Mouse (Mus musculus) cortical plate, adult 2 months (tissue): ENCODE data around the gene Pyroxd2. TPM values are rescaled to one million over a fixed set of nuclear protein-coding genes. Genes with fewer than 3 reads are reported as not detected.

Source experiments
- H3K27ac ChIP-seq: fragments of 200-500 bp; 2 replicates; pipeline ENCODE4 v1.5.1; 2012; ENCODE audit warnings: low read length, control low read depth, inconsistent platforms; ENCODE audit not compliant: insufficient read depth
- H3K4me1 ChIP-seq: fragments of 200-500 bp; 2 replicates; pipeline ENCODE4 v1.6.1; 2011; ENCODE audit warnings: low read length; ENCODE audit not compliant: control insufficient read depth, insufficient read depth
- H3K4me3 ChIP-seq: fragments of 200-500 bp; 2 replicates; pipeline ENCODE4 v1.5.1; 2011; ENCODE audit warnings: mild to moderate bottlenecking, low read length, control low read depth; ENCODE audit not compliant: insufficient read depth
- CTCF ChIP-seq: fragments of 200-500 bp; IDR thresholded peaks from 2 replicates; pipeline ENCODE4 v1.5.1; 2011; ENCODE audit warnings: mild to moderate bottlenecking, control low read depth, low read length; ENCODE audit not compliant: insufficient read depth; ENCODE audit errors: extremely low read depth
- POLR2A ChIP-seq: fragments of 200-500 bp; IDR thresholded peaks from 2 replicates; pipeline ENCODE4 v1.6.1; 2011; ENCODE audit warnings: mild to moderate bottlenecking, low read length, control low read depth; ENCODE audit not compliant: insufficient read depth; ENCODE audit errors: extremely low read depth
- polyA plus RNA-seq: library from polyadenylated mRNA; depleted of rRNA; stranded (reverse); fragments of >200 nt; gene quantifications from 2 replicates; pipeline ENCODE4 v1.2.3, GENCODE M21; 2012

Pyroxd2 gene
- polyA plus RNA-seq, 1 experiment: 2.6 TPM

DNA sequence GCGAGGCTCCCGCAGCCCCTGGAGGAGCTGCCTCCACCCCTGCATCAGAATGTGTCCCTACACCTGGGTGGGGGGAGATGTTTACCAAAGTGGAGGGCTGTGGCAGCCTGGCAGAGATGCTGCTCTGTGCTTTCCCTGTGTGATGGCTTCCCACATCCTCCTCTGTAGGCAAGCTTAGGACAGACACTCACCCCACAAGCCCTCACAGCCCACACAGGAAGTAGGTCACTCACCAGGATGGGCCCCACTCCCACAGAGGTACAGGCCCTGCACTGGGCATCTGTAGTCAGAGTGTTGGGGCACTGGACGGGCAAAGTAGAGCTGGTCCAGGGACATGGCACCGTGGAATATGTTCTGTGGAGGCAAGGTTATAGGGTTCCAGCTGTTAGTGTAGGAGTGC, 25.2 kb downstream of the Pyroxd2 start:
- no peak for TF ChIP-seq POLR2A
- TF ChIP-seq CTCF: no peak
- H3K27ac ChIP-seq: no peak overlapping the region
- no peaks in the 10 kb centered on the region for H3K4me1 ChIP-seq
- no peak overlapping the region for H3K4me3 ChIP-seq

- Histone ChIP-seq H3K4me1 (no peaks in the 10 kb centered on the region), H3K4me3 (no peak overlapping the region), H3K27ac (no peak overlapping the region)
- no peak for TF ChIP-seq CTCF
- no peak for TF ChIP-seq POLR2A
These were observed 25.8 kb downstream of the Pyroxd2 start for GRCm38 (mm10) chr19:42726766-42727165.

- no peak overlapping the region for H3K4me3 ChIP-seq
- no peak overlapping the region for H3K27ac ChIP-seq
- TF ChIP-seq POLR2A (no peak), CTCF (no peak)
- no peaks in the 10 kb centered on the region for H3K4me1 ChIP-seq
These were observed 26.6 kb downstream of the Pyroxd2 start for GRCm38 (mm10) chr19:42725973-42726350.

- no peak overlapping the region for H3K27ac ChIP-seq
- TF ChIP-seq CTCF: no peak
- TF ChIP-seq POLR2A: no peak
- H3K4me1 ChIP-seq: no peaks in the 10 kb centered on the region
- H3K4me3 ChIP-seq: no peak overlapping the region
These were observed 27.3 kb downstream of the Pyroxd2 start for GRCm38 (mm10) chr19:42725056-42725972.

- H3K27ac ChIP-seq: no peak overlapping the region
- no peak overlapping the region for H3K4me3 ChIP-seq
- no peaks in the 10 kb centered on the region for H3K4me1 ChIP-seq
- TF ChIP-seq POLR2A: no peak
- TF ChIP-seq CTCF: no peak
These were observed 29.3 kb downstream of the Pyroxd2 start for GRCm38 (mm10) chr19:42723302-42723701.

- no peak overlapping the region for H3K27ac ChIP-seq
- no peaks in the 10 kb centered on the region for H3K4me1 ChIP-seq
- no peak for TF ChIP-seq POLR2A
- TF ChIP-seq CTCF: no peak
- no peak overlapping the region for H3K4me3 ChIP-seq
These were observed 30.1 kb downstream of the Pyroxd2 start for GRCm38 (mm10) chr19:42722500-42722899.

GRCm38 (mm10) chr19:42718101-42718500, 34.5 kb downstream of the Pyroxd2 start:
- Histone ChIP-seq H3K4me1 (no peaks in the 10 kb centered on the region), H3K4me3 (no peak overlapping the region), H3K27ac (no peak overlapping the region)
- TF ChIP-seq CTCF (no peak), POLR2A (no peak)

DNA sequence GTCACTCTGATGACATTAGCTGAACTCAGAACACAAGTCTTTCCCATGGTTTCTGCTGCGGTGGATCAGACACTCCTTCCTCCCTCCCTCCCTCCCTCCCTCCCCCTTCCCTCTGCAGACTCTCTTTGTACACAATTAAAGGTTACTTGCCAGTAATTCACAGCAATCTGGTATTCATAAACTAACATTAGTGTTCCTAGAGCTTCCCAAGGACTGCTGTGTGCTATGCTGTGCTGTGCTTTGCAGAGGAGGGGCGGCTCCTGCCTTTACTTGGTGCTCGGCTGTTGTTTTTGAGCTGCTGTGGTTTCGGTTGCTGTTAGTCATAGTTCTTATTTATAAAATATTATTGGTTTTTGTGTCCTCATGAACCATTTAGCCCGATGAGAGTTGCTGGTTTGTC, 34.9 kb downstream of the Pyroxd2 start:
- Histone ChIP-seq H3K4me3 (no peak overlapping the region), H3K27ac (no peak overlapping the region), H3K4me1 (no peaks in the 10 kb centered on the region)
- TF ChIP-seq POLR2A (no peak), CTCF (no peak)

- TF ChIP-seq POLR2A (no peak), CTCF (no peak)
- Histone ChIP-seq H3K27ac (no peak overlapping the region), H3K4me1 (no peaks in the 10 kb centered on the region)
These were observed 36.1 kb downstream of the Pyroxd2 start for GRCm38 (mm10) chr19:42716507-42716906.

GRCm38 (mm10) chr19:42713770-42714169, 38.8 kb downstream of the Pyroxd2 start:
- no peak for TF ChIP-seq CTCF
- Histone ChIP-seq H3K4me3 (no peak overlapping the region), H3K27ac (no peak overlapping the region), H3K4me1 (no peaks in the 10 kb centered on the region)

More at GRCm38 (mm10) chr19:42716507-42716906, 36.1 kb downstream of the Pyroxd2 start:
- no peak overlapping the region for H3K4me3 ChIP-seq
